Mouse (Mus musculus): Measurements from ENCODE around the gene Clps.

DNA sequence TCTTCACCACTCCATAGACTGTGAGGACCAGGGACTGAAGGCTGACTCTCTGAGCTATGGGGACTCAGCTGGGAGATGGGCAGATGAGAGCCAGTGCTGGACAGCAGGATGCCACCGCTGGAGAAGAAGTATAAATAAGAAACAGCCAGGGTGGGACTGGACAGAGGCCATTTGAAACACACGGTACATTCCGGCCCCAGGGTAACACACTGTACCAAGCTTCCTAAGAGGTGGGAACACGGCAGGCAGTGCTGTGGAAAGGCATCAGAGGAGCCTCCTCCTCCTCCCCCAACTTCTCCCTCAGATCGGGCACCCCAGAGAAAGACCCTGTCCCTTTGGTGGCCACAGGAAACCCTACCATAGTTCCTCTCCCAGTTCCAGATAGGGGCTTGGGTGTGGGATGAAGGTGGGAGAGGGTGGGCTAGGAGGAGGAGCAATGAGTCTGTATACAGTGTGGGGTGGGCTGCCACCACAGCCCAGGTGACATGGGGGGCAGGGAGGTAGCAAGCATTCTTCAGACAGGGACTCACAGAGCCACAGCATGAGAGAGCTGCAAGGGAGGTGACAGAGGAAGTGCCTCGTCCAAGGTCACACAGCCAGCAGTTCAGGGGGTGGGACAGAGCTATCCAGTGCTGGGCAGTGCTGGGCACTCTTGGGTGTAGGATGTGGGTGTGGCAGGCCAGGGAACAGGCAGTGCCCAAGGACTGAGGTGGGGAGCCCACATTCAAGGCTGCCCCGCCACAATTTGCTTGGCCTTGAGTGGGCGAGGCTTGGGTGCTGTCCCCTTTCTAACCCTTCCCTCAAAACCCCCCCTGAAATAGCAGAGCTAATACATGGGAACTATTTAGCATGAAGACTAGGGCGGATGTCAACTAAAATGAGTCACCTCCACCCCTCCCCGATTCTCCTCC, 44.9 kb downstream of the Clps start:
- TF ChIP-seq GATA1 (IDR thresholded peaks at IDR 0.05; ENCODE audit: borderline replicate concordance, low read length) = no peak
- no peak for TF ChIP-seq FLI1 (IDR thresholded peaks at IDR 0.05; ENCODE audit: low read length)

All from megakaryocyte, embryonic 14.5 days (primary cell).